In genomic region chr9:34722198-34722550, GRCm38 (mm10) we compare ENCODE assay signal across 15 mouse cellular contexts.
DNase-seq lines count a peak whose midpoint lies in the region; ATAC-seq and TF ChIP-seq lines count a peak whose summit lies in the region.
"Had no signal": no experiment of that assay in that cellular context is flagged by ENCODE, and none has a peak within 500 bp of the region (broad histone marks: within the 10 kb centered on the region; RNA-seq: fewer than 3 reads in every experiment).

No protein-coding gene starts in this region.

- no peaks in the 10 kb centered on the region for H3K9me3 ChIP-seq in forebrain, embryonic 10.5 days
- H3K9me3 ChIP-seq in forebrain, embryonic 12.5 days = no peaks in the 10 kb centered on the region
- H3K9me3 ChIP-seq in limb, embryonic 10.5 days (replicated peaks) = no peaks in the 10 kb centered on the region
- H3K9me3 ChIP-seq in stomach, embryonic 16.5 days (replicated peaks; ENCODE audit: control insufficient read depth, low read length) = no peaks in the 10 kb centered on the region
- no peaks in the 10 kb centered on the region for H3K9me3 ChIP-seq in midbrain, embryonic 13.5 days
- H3K9me3 ChIP-seq: embryonic facial prominence, embryonic 15.5 days; forebrain, embryonic 13.5 days; heart, embryonic 13.5 days; liver, embryonic 12.5 days; midbrain, embryonic 15.5 days had no signal

- no peak for DNase-seq in forebrain, embryonic 10.5 days (ENCODE audit: extremely low spot score, low spot score)
- no peak for DNase-seq in layer of hippocampus, adult 2 months (ENCODE audit: low spot score in 2 of 2)
- no peak for DNase-seq in layer of hippocampus, adult 11-12 months (ENCODE audit: low spot score)
- DNase-seq in limb, embryonic 10.5 days (ENCODE audit: low spot score) = peak; percentile 31
- no peak for DNase-seq in thymus, postnatal 4 days
- DNase-seq: kidney, adult 18-20 months; retina, postnatal 1 day had no signal

- peaks cover 28% of the 10 kb centered on the region for H3K27me3 ChIP-seq in forebrain, embryonic 10.5 days (ENCODE audit: poor library complexity, severe bottlenecking)
- H3K27me3 ChIP-seq in forebrain, embryonic 12.5 days = peaks cover 17% of the 10 kb centered on the region
- peaks cover 83% of the 10 kb centered on the region for H3K27me3 ChIP-seq in limb, embryonic 10.5 days (ENCODE audit: low read depth, poor library complexity, severe bottlenecking)
- no peaks in the 10 kb centered on the region for H3K27me3 ChIP-seq in stomach, embryonic 16.5 days (ENCODE audit: control insufficient read depth, insufficient read depth, low read length)
- H3K27me3 ChIP-seq in midbrain, embryonic 13.5 days = no peaks in the 10 kb centered on the region
- H3K27me3 ChIP-seq: embryonic facial prominence, embryonic 15.5 days; heart, embryonic 13.5 days; liver, embryonic 12.5 days; midbrain, embryonic 15.5 days had no signal

- no peak overlapping the region for H3K4me3 ChIP-seq in forebrain, embryonic 10.5 days
- H3K4me3 ChIP-seq in forebrain, embryonic 12.5 days (replicated peaks) = no peak overlapping the region
- H3K4me3 ChIP-seq in layer of hippocampus, adult 2 months = no peak overlapping the region
- no peak overlapping the region for H3K4me3 ChIP-seq in limb, embryonic 10.5 days
- no peak overlapping the region for H3K4me3 ChIP-seq in stomach, embryonic 16.5 days (replicated peaks; ENCODE audit: low read length)
- H3K4me3 ChIP-seq in midbrain, embryonic 13.5 days (replicated peaks) = no peak overlapping the region
- H3K4me3 ChIP-seq: embryonic facial prominence, embryonic 15.5 days; forebrain, embryonic 13.5 days; heart, embryonic 13.5 days; liver, embryonic 12.5 days; midbrain, embryonic 15.5 days had no signal

- no peak overlapping the region for H3K4me2 ChIP-seq in forebrain, embryonic 12.5 days
- no peak overlapping the region for H3K4me2 ChIP-seq in stomach, embryonic 16.5 days (ENCODE audit: low read depth, low read length)
- no peak overlapping the region for H3K4me2 ChIP-seq in midbrain, embryonic 13.5 days (replicated peaks)
- H3K4me2 ChIP-seq: embryonic facial prominence, embryonic 15.5 days; forebrain, embryonic 13.5 days; heart, embryonic 13.5 days; liver, embryonic 12.5 days; midbrain, embryonic 15.5 days had no signal

- H3K27ac ChIP-seq in forebrain, embryonic 10.5 days = peak overlapping the region; percentile 54; the same call in 1 of the 2 replicates
- H3K27ac ChIP-seq in forebrain, embryonic 12.5 days = no peak overlapping the region
- peak overlapping the region; percentile 23; the same call in 1 of the 2 replicates for H3K27ac ChIP-seq in layer of hippocampus, adult 2 months
- H3K27ac ChIP-seq in limb, embryonic 10.5 days = no peak overlapping the region
- no peak overlapping the region for H3K27ac ChIP-seq in stomach, embryonic 16.5 days (ENCODE audit: low read length)
- H3K27ac ChIP-seq in midbrain, embryonic 13.5 days = no peak overlapping the region
- H3K27ac ChIP-seq: embryonic facial prominence, embryonic 15.5 days; forebrain, embryonic 13.5 days; heart, embryonic 13.5 days; liver, embryonic 12.5 days; midbrain, embryonic 15.5 days had no signal

- no peak for TF ChIP-seq CTCF in layer of hippocampus, adult 2 months (conservative IDR thresholded peaks at IDR 0.05)

- H3K36me3 ChIP-seq in forebrain, embryonic 10.5 days (replicated peaks) = no peaks in the 10 kb centered on the region
- H3K36me3 ChIP-seq in forebrain, embryonic 12.5 days (replicated peaks) = no peaks in the 10 kb centered on the region
- no peaks in the 10 kb centered on the region for H3K36me3 ChIP-seq in limb, embryonic 10.5 days
- H3K36me3 ChIP-seq in stomach, embryonic 16.5 days (ENCODE audit: control insufficient read depth, insufficient read depth, low read length) = no peaks in the 10 kb centered on the region
- H3K36me3 ChIP-seq in midbrain, embryonic 13.5 days = no peaks in the 10 kb centered on the region
- H3K36me3 ChIP-seq: embryonic facial prominence, embryonic 15.5 days; heart, embryonic 13.5 days; liver, embryonic 12.5 days; midbrain, embryonic 15.5 days had no signal

- H3K4me1 ChIP-seq in forebrain, embryonic 10.5 days = peaks cover 21% of the 10 kb centered on the region
- peaks cover 11% of the 10 kb centered on the region for H3K4me1 ChIP-seq in forebrain, embryonic 12.5 days
- peaks cover 21% of the 10 kb centered on the region for H3K4me1 ChIP-seq in limb, embryonic 10.5 days
- H3K4me1 ChIP-seq in stomach, embryonic 16.5 days (ENCODE audit: control insufficient read depth, insufficient read depth, low read length) = no peaks in the 10 kb centered on the region
- H3K4me1 ChIP-seq in midbrain, embryonic 13.5 days (replicated peaks) = peaks cover 8% of the 10 kb centered on the region; the same call in 1 of the 2 replicates
- H3K4me1 ChIP-seq: embryonic facial prominence, embryonic 15.5 days; liver, embryonic 12.5 days had no signal

- H3K9ac ChIP-seq in forebrain, embryonic 12.5 days = no peak overlapping the region
- no peak overlapping the region for H3K9ac ChIP-seq in stomach, embryonic 16.5 days (ENCODE audit: low read length)
- no peak overlapping the region for H3K9ac ChIP-seq in midbrain, embryonic 13.5 days (replicated peaks)
- H3K9ac ChIP-seq: embryonic facial prominence, embryonic 15.5 days; forebrain, embryonic 13.5 days; heart, embryonic 13.5 days; liver, embryonic 12.5 days; midbrain, embryonic 15.5 days had no signal

- no peak for ATAC-seq in forebrain, embryonic 12.5 days (ENCODE audit: low FRiP score)
- 0 out of 2 replicates have a peak, but pooled peaks have one; percentile 17 for ATAC-seq in stomach, embryonic 16.5 days (ENCODE audit: insufficient read depth, low FRiP score)
- ATAC-seq in midbrain, embryonic 13.5 days = no peak
- ATAC-seq: forebrain, embryonic 13.5 days; liver, embryonic 12.5 days; midbrain, embryonic 15.5 days had no signal

- 28% methylated on average over 5 of the region's 5 CpGs for WGBS in forebrain, embryonic 10.5 days
- WGBS in forebrain, embryonic 12.5 days = 17% methylated on average over 5 of the region's 5 CpGs
- WGBS in limb, embryonic 10.5 days = 6% methylated on average over 5 of the region's 5 CpGs
- 34% methylated on average over 5 of the region's 5 CpGs for WGBS in stomach, embryonic 16.5 days
- WGBS in midbrain, embryonic 13.5 days = 26% methylated on average over 5 of the region's 5 CpGs

Comparison
In these comparisons a context has a peak if more than half of its experiments do, and no peak if none do; other contexts are left out.
1. H3K27ac ChIP-seq: peak in forebrain, embryonic 10.5 days (single experiment) and layer of hippocampus, adult 2 months (single experiment); none in forebrain, embryonic 12.5 days (single experiment), limb, embryonic 10.5 days (single experiment), stomach, embryonic 16.5 days (single experiment) and midbrain, embryonic 13.5 days (single experiment).